Mouse (Mus musculus): Measurements from ENCODE around the gene 1700019A02Rik.

DNA sequence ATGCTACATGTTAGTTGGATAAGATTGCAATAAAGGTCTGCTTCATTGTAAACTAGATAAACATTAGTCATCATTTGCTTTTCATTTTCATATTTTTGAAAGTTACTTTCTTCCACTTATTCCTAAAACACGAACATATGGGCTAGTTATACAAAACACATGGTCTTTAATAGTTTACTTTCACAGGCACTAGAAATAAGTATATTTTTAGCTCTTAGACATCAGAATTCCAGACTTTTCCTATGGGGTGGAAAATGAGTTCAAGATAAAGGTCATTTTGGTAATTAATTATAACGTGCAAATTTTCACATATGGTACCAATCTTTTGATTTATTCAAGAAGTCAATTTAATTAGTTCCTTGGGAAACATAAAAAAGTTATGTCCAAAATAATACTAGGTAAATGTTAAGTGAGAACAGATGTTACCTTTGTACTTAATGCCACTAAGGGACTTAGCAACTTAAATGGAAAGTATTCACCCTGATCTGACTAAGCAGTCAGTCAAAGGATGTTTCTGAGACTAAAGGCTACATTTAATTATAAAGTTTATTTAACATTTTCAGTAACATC, 14.3 kb upstream of the 1700019A02Rik start:
- TF ChIP-seq POLR2A (IDR thresholded peaks at IDR 0.05; ENCODE audit: insufficient read depth, low read length) = no peak
- no peak for TF ChIP-seq EP300 (IDR thresholded peaks at IDR 0.05; ENCODE audit: insufficient read depth, low read depth, low read length)

Data from ES-Bruce4 (cell line).